Mouse (Mus musculus): ENCODE results near the gene Zfp106. TPM values are rescaled to one million over a fixed set of nuclear protein-coding genes. Genes with fewer than 3 reads are reported as not detected.

The Zfp106 gene
- polyA plus RNA-seq, 1 experiment from 2014 or later, result 48.4 TPM

GRCm38 (mm10) chr2:120464732-120465396 is 98.8 kb downstream of the Zfp106 start:
- Histone ChIP-seq H3K4me3 (no peak overlapping the region), H3K4me2 (no peak overlapping the region), H3K4me1 (no peaks in the 10 kb centered on the region), H3K9me3 (replicated peaks) (no peaks in the 10 kb centered on the region), H3K9ac (no peak overlapping the region), H3K27me3 (no peaks in the 10 kb centered on the region), H3K36me3 (ENCODE audit: poor library complexity, severe bottlenecking) (no peaks in the 10 kb centered on the region), H3K27ac (no peak overlapping the region)
- no peak for ATAC-seq
- 95% methylated on average over 2 of the region's 2 CpGs for WGBS

GRCm38 (mm10) chr2:120464091-120464490 is 99.6 kb downstream of the Zfp106 start:
- Histone ChIP-seq H3K4me3 (no peak overlapping the region), H3K4me2 (no peak overlapping the region), H3K27me3 (no peaks in the 10 kb centered on the region), H3K4me1 (no peaks in the 10 kb centered on the region), H3K9me3 (replicated peaks) (no peaks in the 10 kb centered on the region), H3K36me3 (ENCODE audit: poor library complexity, severe bottlenecking) (no peaks in the 10 kb centered on the region), H3K27ac (no peak overlapping the region), H3K9ac (no peak overlapping the region)
- no peak for ATAC-seq
- 81% methylated on average over 8 of the region's 8 CpGs for WGBS

DNA sequence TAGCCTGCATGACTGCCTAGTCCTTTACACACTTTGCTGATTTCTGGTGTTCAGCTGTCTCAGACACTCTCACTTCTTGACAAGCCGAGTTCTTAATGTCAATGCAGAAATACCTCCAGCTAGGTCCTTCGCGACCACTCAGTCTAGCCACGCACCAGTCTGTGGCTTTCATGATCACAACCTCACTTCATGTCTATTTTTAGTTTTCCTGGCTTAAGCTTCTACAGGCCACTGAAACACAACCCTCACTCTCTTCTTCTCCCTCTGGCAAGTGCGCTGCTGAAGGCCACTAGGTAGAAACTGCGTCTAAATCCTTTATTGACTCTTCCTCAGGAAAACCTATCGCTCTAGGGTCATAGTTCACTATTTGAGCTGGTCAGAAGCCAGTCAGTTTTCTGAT is 100.3 kb downstream of the Zfp106 start:
- 94% methylated on average over 7 of the region's 7 CpGs for WGBS
- Histone ChIP-seq H3K27me3 (no peaks in the 10 kb centered on the region), H3K4me1 (no peaks in the 10 kb centered on the region)

DNA sequence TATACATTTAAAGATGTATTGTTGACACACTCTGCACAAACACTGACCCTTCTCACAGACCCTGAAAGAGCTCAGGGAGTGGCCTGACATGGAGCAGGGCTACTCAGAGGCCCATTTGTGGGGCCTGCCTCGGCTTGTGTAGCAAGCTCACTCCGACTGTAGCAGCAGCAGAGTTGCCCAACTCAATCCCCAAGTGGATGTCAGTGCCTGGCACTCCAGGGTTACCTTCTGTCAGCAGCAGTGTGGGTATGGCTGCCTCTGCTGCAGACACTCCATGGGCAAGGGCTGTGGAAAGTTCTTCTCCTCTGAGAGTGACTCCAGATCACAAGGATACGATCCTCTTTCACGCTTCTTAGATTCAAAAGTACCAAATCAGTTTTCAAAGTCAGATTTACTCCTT is 103.4 kb downstream of the Zfp106 start:
- Histone ChIP-seq H3K27ac (no peak overlapping the region), H3K36me3 (ENCODE audit: poor library complexity, severe bottlenecking) (no peaks in the 10 kb centered on the region), H3K27me3 (no peaks in the 10 kb centered on the region), H3K9ac (no peak overlapping the region), H3K4me3 (no peak overlapping the region), H3K4me1 (no peaks in the 10 kb centered on the region), H3K9me3 (replicated peaks) (no peaks in the 10 kb centered on the region), H3K4me2 (no peak overlapping the region)
- WGBS, result 85% methylated on average over 4 of the region's 4 CpGs
- no peak for ATAC-seq

More for the DNA sequence above, 100.3 kb downstream of the Zfp106 start:
- ATAC-seq, result no peak
- Histone ChIP-seq H3K4me3 (no peak overlapping the region), H3K36me3 (ENCODE audit: poor library complexity, severe bottlenecking) (no peaks in the 10 kb centered on the region), H3K27ac (no peak overlapping the region), H3K4me2 (no peak overlapping the region), H3K9ac (no peak overlapping the region), H3K9me3 (replicated peaks) (no peaks in the 10 kb centered on the region)

Other genes starting within 250 kb of the Zfp106 start
- not detected in 2 replicates for gene Pla2g4f, start 249.7 kb downstream of the Zfp106 start, polyA plus RNA-seq (2015; fragmentation: Nextera tagmentation; extraction: Ambion mirVana)
- gene Vps39, start 210.7 kb downstream of the Zfp106 start, polyA plus RNA-seq (2015; fragmentation: Nextera tagmentation; extraction: Ambion mirVana), result 37.3 and 44.4 TPM in 2 replicates
- 9.5 and 10.7 TPM in 2 replicates for gene Ganc, start 159.9 kb downstream of the Zfp106 start, polyA plus RNA-seq (2015; fragmentation: Nextera tagmentation; extraction: Ambion mirVana)
- gene Tmem87a, start 159.7 kb downstream of the Zfp106 start, polyA plus RNA-seq (2015; fragmentation: Nextera tagmentation; extraction: Ambion mirVana), result 7.4 and 9.0 TPM in 2 replicates
- gene Capn3, start 107.8 kb downstream of the Zfp106 start, polyA plus RNA-seq (2015; fragmentation: Nextera tagmentation; extraction: Ambion mirVana), result 1.6 and 1.7 TPM in 2 replicates
- gene Snap23, start 3.8 kb upstream of the Zfp106 start, polyA plus RNA-seq (2015; fragmentation: Nextera tagmentation; extraction: Ambion mirVana), result 21.5 and 25.0 TPM in 2 replicates
- gene Haus2, start 45.5 kb upstream of the Zfp106 start, polyA plus RNA-seq (2015; fragmentation: Nextera tagmentation; extraction: Ambion mirVana), result 33.5 and 38.4 TPM in 2 replicates
- gene Lrrc57, start 45.7 kb upstream of the Zfp106 start, polyA plus RNA-seq (2015; fragmentation: Nextera tagmentation; extraction: Ambion mirVana), result 34.5 and 37.2 TPM in 2 replicates
- 3.1 and 3.8 TPM in 2 replicates for gene Stard9, start 65.3 kb upstream of the Zfp106 start, polyA plus RNA-seq (2015; fragmentation: Nextera tagmentation; extraction: Ambion mirVana)